Mouse (Mus musculus) thymus, postnatal 14 days (tissue): ENCODE results near the gene Pde3a.

Experiments
- DNase-seq: peaks from one replicate; pipeline ENCODE4 v3.0.0; 2021

Pde3a gene

DNA sequence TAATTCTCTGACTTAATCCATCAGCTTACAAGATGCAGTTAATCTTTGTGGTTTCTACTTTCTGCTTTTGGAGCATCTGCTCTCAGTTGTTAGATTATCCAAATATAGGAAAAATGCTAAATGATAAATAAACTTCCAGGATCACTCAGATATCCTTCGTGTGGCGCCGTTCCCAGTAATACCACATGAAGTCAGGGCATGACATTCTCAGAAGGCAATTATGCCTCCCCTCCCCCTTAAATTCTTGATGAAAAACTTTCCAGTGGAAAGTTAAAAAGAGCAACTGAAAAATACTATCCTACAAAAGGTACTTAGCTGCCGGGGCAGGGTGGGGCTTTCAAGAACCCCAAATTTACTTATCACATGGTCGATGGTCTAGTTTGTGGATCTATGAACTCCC lies 161.8 kb downstream of the Pde3a start:
- no peak for DNase-seq

DNA sequence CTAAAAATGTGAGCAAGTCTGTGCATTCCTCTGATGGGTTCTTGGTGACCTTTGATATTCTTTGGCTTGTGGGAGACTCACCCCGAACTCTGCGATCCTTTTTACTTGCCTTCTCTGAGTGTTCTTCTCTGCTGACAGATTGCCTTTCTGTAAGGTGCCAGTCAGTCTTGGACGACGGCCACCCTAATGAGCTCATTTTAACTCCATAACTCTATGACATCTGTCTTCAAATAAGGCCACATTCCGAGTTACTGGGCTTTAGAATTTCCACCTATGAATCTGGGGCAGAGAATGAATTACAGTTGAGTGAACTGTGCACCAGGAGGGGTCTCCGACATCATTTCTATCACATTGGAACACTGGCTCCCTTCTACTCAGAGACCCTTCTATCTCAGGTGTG lies 176.0 kb downstream of the Pde3a start:
- DNase-seq, result no peak

DNA sequence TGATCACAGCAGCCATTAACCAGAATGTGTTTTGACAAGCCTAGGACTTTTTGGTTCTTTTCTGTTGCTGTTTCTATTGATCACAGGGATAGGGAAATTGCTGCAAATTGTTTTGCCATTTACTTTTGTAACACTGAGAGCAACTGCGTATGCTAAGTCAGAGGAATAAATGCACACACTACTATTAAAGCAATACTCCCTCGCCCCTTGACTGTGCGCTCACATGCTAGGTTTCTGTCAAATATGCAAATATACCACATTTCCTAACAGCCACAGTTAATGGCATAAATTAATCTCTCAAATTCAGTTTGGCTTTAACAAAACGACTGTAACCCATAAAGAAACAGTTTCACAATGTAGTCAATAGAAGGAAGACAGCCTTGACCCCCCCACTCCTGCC lies 179.5 kb downstream of the Pde3a start:
- DNase-seq, result no peak

DNA sequence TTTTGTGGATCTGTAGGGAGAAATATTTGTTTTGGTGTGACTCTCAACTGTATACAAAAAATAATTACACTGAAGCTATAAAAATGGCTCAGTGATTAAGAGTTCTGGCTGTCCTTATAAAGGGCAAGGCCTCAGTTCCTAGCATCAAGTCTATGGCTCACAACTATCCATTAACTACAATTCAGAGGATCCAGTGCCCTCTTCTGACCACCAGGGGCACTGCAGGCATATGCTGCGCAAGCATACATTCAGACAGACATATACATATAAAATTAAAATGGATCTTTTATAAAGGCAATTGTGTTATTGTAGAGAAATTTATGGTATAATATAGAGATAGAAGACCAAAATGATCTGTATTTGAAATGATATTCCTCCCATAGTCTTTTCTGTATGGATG lies 181.1 kb downstream of the Pde3a start:
- peak; percentile 3 for DNase-seq

DNA sequence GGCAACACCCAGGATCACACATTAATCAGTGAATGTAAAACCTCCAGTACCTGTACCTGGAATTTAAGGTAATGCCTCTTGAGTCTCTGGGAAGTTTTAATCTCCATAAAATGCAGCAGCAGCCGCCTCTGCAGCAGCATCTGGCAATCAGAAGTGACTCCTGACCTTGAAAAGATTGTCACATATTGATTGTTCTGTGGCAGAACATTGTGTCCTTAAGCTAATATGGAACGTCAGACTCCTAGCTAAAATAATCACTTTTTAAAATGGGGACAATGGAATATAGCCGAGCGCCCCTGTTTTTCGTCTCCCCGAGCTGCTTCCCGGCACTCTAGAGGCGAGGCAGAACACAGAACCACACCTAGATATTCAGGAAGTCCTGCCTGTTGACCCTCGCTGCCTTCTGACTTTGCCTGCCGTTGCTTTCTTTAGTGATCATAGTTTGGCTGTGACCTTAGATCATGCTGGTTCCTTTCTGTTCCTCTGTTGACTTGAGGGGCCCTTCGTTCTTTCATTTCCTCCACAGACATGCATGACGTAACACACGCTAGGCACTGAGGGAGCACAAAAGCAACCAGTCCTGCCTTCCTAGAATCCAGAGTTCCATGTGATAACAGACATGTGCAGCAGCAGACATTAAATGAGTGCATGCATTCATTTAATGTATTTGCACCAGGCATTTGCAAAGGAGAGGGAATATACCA lies 183.4 kb downstream of the Pde3a start:
- no peak for DNase-seq

DNA sequence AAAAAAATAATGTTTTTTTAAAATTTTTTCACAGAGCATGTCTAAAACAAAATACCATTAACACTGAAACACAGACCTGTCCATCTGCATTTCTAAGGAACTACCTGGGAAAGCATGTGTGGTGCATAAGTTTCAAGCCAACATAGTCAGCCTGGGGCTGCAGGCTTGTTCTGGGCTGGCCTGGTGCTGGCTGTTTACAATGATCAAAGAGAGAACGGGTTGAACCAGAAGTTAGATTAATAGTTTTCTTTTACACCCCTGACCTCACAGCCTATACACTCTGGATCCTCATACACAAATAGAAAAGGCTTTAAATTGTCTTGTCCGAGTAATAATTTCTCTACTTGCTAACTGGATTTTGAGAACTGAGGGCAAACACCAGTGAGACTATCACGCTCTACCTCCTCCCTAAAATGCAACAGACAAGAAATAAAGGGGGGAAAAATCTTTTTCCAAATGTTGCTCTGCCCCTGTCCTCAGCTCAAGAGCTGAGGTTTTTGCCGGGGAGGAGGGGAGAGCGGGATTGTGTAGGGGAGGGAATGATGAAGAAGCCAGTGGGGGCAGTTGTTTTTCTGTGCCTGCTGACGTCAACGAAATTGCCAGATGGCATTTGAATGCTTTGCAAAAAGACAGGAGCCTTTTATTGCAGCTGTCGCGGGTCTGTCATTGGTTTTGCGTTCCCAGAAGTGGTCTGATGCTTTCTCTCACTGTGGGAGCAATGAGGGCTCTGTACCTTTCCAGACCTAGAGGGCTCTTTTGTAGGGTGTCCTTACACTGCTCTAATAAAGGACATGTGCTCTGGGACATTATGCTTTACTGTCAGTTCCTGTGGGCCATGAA lies 185.1 kb downstream of the Pde3a start:
- DNase-seq, result no peak

DNA sequence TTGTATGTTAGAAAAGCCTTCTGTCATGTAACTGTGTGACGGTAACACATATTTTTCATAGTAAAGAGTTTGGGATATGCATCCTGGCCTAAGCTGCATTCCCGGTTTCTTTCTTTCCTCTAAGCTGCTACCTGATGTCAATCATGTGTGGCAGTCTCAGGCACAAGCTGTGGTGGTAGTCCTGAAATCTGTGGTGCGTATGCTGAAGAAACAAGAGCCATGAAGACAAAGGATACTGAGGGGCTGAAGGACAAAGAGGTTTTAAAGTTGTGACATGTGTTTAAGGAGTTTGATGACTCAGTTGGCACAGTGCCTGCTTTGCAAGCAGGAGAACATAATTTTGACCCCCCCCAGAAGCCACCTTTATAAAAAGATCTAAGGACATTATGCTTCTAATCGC lies 186.1 kb downstream of the Pde3a start:
- no peak for DNase-seq

DNA sequence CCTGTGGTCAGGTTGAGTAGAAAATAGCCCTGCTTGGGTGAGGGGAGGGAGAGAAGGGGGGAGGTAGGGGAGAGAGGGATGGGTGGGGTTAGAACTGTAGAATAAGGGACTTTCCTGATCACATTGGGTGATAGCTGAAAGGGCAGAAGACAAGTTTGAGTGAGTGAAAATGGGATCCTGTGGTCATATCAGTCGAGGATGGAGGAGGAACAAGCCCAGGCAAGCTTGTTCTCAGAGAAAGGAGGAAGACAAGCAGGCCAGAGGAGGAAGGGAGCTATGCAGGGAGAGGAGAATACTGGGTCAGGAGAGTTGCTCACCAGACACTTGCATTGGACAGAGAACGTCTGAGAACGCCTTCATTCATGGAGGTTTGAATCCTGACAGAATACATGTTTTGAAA lies 190.9 kb downstream of the Pde3a start:
- no peak for DNase-seq

DNA sequence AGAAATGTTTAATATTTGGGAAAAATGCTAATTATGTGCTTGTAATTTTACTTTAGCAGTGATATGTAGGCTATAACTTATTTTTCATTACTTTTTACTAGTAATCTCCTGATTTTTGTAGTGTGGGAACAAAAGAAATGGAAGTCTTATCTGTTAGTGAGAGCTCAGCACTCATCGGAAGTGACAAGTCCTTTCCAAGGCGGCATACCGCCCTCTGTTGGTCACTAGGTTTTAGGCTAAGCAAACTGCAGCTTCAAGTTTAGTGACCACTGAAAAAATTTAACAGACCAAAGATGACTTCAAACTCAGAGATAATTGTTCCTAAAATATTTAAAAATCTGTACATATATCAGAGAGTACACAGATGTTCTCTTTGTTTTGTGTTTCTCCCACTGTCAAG lies 198.5 kb downstream of the Pde3a start:
- DNase-seq, result no peak

DNA sequence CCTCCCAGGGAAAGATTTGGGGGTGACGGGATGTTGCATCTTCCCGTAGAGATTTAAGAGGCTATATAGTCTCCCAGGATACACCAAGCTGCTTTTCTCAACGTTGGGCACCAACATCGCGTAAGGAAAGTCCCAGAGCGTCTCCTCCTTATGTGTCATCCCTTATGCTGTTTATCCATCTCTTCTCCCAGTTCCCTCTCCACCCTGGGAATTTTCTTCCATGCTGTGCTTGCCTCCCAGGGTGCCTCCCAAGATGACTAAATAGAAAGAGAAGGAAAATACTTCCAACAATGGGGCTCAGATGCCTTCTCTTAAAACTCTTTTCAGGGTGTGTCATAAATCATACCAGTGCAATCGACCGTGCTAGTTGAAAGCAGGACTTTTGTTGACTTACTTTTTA lies 199.8 kb downstream of the Pde3a start:
- DNase-seq, result no peak

DNA sequence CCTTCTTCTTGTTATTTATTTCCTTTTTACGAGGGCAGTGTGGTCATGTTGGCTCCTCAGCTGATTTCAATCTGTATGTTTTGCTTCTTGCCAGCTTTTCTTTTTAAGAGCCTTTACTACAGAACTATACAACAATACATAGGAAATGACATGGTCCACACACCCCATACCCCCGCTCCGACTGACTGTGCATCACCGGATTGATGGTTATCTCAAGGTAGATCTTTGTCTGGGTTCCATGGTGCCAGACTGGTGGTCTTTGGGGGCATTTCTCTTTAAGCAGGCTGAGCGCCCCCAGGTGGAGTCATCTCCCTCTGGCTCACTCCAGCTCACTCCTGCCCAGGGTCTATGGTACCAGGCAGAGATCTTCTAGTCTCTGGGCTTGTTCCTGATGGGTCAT lies 206.3 kb downstream of the Pde3a start:
- DNase-seq, result no peak

DNA sequence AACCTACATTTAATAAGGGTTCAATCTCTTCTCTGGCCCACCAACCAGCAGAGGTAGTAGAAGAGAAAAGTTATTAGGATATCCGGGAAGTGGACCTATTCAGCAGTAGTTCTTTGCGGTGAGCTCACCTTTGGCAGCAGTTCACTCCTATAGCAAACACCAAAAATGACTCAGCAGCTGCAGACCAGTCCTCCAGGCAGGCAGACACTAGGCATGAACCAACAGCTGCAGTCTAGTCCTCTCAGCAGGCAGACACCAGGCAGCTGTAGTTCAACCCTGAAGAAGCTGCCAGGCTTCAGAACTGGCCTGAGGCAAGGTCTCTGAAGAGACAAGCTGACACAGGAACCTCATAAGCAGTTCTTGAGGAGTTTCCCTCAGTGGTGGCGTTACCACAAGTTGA lies 207.5 kb downstream of the Pde3a start:
- DNase-seq, result no peak

DNA sequence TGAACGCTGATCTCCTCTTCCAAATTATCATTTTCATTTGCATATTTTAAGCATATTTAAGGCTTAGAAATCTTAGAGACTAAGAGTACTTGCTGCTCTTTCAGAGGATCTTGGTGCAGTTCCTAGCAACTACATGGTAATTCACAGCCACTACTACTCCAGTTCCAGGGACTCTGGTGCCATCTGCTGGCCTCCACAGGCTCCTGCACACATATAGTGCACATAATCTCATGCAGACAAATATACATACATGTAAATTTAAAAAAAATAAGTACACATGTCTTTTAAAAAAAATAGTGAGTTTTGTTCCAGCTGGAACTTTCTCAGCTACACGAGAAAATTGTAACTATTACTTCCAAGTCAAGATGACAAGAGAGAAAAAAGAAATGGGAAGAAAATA lies 221.2 kb downstream of the Pde3a start:
- no peak for DNase-seq

DNA sequence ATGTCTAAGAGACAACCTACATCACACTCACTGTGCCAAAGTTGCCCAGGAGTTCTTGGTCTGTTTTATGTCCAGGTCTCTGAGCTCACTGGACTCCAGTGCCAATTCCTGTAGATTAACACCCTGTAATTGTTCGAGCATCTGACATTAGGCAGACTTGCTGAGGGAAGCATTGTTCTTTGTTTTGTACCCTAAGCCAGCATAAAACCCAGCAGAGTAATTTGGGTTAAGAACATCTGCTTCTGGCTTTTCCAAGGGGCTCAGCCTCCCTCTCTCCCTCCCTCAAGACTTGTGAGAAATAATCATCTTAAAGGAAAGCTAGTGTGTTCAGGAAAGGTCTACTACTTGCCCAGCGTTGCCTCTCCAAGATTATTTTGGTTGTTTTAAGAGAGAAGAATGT lies 225.2 kb downstream of the Pde3a start:
- no peak for DNase-seq

DNA sequence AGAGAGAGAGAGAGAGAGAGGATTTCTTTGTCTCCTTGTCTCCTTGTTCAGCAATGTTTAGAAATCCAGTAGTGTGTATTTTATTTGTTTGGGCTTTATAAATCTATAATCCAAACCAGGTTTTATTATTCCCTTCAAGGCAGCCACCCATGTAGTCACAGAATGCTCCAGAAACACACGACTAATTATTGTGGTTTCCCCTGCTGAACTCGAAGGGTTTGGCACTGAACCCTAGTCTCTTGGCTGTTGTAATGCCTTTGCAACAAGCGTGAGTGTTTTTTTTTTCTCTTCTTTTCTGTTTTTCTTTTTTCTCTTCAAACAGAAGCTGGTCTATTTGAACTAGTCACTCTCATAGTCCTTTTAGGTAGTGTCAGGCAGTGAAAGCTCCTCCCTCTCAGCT lies 225.6 kb downstream of the Pde3a start:
- DNase-seq, result no peak

DNA sequence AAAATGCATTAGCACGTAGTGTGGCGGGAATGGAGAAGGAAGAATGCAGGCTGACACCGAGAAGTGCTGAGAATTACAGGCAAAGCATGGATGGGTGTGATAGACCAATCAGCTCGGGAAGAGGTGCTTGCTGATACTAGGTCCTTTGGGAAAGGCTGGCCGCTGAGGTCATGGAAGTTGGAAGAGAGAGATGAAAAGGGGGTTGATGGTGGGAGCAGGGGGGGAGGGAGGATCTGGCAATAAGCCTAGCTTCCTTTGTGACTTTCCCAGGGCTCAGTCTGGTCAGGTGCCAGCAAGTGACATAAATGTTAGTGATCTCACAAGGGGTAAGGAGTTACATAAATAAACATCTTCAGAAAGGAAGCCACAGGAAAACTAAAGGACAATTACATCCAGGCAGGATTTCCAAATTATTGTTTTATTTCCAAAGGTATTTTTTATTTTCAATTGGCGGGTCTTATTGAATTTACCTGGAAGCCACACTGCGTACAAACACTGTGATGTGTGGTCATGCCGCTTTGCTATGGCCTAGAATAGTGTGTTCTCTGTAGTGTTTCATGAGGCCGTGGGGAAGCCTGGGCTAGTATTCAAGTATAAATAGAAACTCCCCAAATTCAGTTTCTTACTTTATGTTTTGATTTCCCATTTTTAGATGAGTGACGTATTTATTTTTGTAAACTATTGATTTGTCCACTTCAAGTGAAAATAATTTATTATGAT lies 236.4 kb downstream of the Pde3a start:
- no peak for DNase-seq

DNA sequence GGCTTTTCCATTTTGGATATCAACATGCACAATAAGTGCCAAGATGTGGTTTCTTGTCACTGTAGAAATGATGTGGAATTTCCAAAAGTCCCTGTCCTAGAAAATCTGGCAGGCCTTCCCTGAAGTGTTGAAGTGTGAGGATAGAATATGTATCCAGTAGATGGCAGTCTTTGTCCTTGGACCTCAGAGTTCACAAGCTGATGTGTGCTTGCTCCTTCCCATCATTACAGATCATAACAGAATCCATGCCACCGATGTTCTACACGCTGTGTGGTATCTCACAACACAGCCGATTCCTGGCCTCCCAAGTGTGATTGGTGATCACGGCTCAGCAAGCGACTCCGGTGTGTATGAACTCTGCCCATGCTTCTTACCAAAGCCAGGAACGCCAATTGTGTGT lies 238.2 kb downstream of the Pde3a start:
- DNase-seq, result no peak

DNA sequence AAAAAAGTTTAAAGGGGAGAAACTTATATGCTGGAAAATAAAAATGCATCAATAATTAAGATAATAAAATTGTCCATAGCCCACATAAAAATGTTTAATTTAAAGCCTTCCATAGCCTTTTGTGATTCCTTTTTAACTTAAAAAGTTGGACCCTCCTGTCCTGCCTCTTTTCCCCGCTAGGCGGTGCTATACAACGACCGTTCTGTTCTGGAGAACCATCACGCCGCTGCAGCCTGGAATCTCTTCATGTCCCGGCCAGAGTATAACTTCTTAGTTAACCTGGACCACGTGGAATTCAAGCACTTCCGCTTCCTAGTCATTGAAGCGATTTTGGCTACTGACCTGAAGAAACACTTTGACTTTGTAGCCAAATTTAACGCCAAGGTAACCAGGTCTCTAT lies 239.6 kb downstream of the Pde3a start:
- DNase-seq, result peak; percentile 26

DNA sequence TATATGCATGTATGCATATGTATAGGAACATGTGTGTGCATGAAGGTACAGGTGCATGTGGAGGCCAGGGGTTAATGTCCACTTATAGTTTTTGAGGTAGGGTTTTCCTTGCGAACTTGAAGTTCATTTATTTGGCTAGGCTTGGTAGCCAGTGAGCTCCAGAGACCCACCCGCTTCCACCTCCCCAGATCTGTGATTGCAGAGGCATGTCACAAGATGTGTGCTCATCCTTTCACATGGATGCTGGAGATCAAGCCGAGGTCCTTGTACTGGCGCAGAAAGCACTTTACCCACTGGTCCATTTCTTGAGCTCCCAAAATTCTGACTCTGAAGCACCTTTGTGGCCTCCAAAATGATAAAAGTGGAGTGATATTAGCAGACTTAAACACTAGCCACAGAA lies 245.8 kb downstream of the Pde3a start:
- DNase-seq, result no peak

DNA sequence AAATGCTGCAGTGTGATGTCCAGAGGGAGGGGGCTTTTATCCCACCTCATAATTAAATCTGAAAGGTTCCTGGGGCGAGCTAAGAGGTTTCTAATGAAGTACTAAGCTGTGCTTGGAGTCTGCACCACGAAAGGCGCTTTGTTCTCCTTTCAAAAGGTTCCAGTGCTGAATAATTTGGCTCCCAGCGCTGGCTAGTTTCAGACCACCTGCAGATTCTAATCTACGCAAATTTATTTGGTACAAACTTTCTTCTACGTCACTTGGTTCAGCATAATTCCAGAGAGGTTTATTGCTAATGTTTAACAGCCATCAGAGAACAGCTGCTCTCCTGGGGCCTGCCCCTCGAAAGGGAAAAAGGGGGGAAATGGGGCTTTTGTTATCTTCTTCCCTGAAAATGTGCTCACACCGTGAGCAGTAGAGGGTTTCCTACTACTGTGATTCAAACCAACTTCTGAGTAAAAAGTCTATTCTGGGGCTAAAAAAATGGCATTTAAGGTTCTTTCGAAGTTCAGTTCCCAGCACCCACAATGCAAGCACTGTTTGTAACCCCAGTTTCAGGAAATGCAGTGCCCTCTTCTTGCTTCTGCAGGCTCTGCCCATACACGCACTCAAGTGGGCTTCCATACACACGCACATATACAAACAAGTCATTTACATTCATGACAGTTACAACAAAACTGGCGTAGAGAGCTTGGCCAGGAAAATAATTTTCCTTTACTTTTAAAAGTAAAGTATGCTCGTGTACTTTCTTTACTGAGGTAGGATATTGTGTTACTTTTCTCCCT lies 246.8 kb downstream of the Pde3a start:
- no peak for DNase-seq

DNA sequence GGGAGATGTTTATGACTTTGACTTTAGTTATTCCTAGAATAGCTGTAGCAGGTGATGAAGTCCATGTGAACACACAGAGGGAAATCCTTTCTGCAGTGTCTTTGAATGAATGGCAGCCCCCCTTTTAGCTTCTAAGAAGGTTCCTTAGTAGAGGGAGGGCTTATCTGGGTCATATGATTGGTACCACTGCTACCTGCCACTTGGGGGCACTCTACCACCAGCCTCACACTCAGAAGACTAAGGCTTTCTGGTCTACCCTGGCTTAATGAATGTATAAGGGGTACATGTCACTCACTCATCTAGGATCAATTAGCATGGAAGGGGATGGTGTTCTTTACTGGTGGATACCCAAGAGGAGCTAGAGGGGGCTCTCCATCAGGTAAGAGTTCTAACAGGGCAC lies 250.4 kb downstream of the Pde3a start:
- no peak for DNase-seq

DNA sequence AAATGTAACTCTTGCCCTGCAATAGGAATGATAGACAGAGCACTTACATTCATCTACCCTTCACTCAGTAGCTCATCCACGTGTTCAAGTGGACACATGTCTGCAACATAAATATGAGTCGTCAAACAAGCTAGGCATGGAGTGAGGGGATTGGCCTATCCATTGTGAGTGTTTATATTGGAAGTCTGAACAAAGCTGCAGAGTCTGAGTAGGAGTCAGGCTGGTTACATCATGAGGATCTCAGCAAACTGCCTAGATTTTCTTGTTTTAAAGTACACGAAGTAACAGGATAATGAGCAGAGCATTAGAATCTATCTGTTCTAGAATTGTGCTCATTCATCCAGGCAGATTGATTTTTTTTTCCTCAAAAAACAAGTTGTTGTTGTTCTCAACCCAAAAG lies 252.1 kb downstream of the Pde3a start:
- no peak for DNase-seq

DNA sequence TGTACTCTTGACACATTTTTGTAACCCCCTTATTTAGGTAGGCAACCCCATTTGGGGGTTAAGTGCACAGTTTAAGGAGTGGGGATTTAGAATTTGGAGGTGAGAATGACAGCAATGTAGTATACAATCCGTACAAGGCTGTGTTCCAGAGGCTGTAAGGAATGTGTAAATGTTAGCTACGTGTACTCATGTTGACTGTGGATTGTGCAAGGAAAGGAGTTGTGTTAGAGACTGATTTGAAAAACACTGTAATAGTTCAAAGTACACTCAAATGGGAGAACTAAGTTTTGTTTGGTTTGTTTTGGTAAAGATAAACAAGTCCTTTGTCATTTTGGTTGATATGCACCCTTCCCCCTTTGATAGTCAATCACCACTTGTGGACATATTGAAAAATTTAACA lies 273.5 kb downstream of the Pde3a start:
- DNase-seq, result no peak
